Mouse (Mus musculus): Measurements from ENCODE around the gene Mfng. TPM values are rescaled to one million over a fixed set of nuclear protein-coding genes. Genes with fewer than 3 reads are reported as not detected.

Gene Mfng
- polyA plus RNA-seq, 1 experiment from 2014 or later: 10.3 TPM

GRCm38 (mm10) chr15:78801971-78802741 lies 28.9 kb upstream of the Mfng start:
- Histone ChIP-seq H3K36me3 (no peaks in the 10 kb centered on the region), H3K9me3 (no peaks in the 10 kb centered on the region), H3K4me1 (peaks cover 49% of the 10 kb centered on the region), H3K4me3 (peak overlapping the region; percentile 71), H3K27me3 (ENCODE audit: insufficient read depth, poor library complexity, severe bottlenecking) (peaks cover 75% of the 10 kb centered on the region), H3K27ac (peak overlapping the region; percentile 85)
- no peak for DNase-seq (ENCODE audit: low spot score)
- 7% methylated on average over 67 of the region's 67 CpGs for WGBS

- peaks cover 50% of the 10 kb centered on the region for H3K4me1 ChIP-seq
- H3K27me3 ChIP-seq (ENCODE audit: insufficient read depth, poor library complexity, severe bottlenecking): peaks cover 78% of the 10 kb centered on the region
- 76% methylated on average over 9 of the region's 9 CpGs for WGBS
- no peaks in the 10 kb centered on the region for H3K36me3 ChIP-seq
- no peak for DNase-seq (ENCODE audit: low spot score)
- H3K9me3 ChIP-seq: no peaks in the 10 kb centered on the region
- no peak overlapping the region for H3K27ac ChIP-seq
- peak overlapping the region; percentile 71 for H3K4me3 ChIP-seq
These were observed 28.3 kb upstream of the Mfng start for GRCm38 (mm10) chr15:78801571-78801970.

GRCm38 (mm10) chr15:78799029-78799428 lies 25.8 kb upstream of the Mfng start:
- Histone ChIP-seq H3K4me3 (no peak overlapping the region), H3K27me3 (ENCODE audit: insufficient read depth, poor library complexity, severe bottlenecking) (peaks cover 70% of the 10 kb centered on the region), H3K4me1 (peaks cover 48% of the 10 kb centered on the region), H3K9me3 (no peaks in the 10 kb centered on the region), H3K27ac (no peak overlapping the region), H3K36me3 (0 out of 2 replicates have a peak, but pooled peaks cover under 1% of the 10 kb centered on the region)
- DNase-seq (ENCODE audit: low spot score): no peak
- WGBS: 58% methylated on average over 21 of the region's 21 CpGs

GRCm38 (mm10) chr15:78797060-78797329 lies 23.7 kb upstream of the Mfng start:
- DNase-seq (ENCODE audit: low spot score): no peak
- H3K9me3 ChIP-seq: no peaks in the 10 kb centered on the region
- peaks cover 28% of the 10 kb centered on the region for H3K4me1 ChIP-seq
- H3K27ac ChIP-seq: no peak overlapping the region
- WGBS: 90% methylated on average over 8 of the region's 8 CpGs
- peaks cover 5% of the 10 kb centered on the region; the same call in 1 of the 2 replicates for H3K36me3 ChIP-seq
- peaks cover 58% of the 10 kb centered on the region for H3K27me3 ChIP-seq (ENCODE audit: insufficient read depth, poor library complexity, severe bottlenecking)
- no peak overlapping the region for H3K4me3 ChIP-seq

GRCm38 (mm10) chr15:78796196-78797059 lies 23.2 kb upstream of the Mfng start:
- Histone ChIP-seq H3K27me3 (ENCODE audit: insufficient read depth, poor library complexity, severe bottlenecking) (peaks cover 55% of the 10 kb centered on the region), H3K9me3 (no peaks in the 10 kb centered on the region), H3K4me1 (peaks cover 22% of the 10 kb centered on the region), H3K36me3 (peaks cover 5% of the 10 kb centered on the region; the same call in 1 of the 2 replicates), H3K4me3 (no peak overlapping the region), H3K27ac (peak overlapping the region; percentile 56)
- DNase-seq (ENCODE audit: low spot score): no peak
- 49% methylated on average over 25 of the region's 25 CpGs for WGBS

GRCm38 (mm10) chr15:78790990-78791389 lies 17.7 kb upstream of the Mfng start:
- no peak overlapping the region for H3K4me3 ChIP-seq
- H3K9me3 ChIP-seq: no peaks in the 10 kb centered on the region
- peaks cover 24% of the 10 kb centered on the region for H3K27me3 ChIP-seq (ENCODE audit: insufficient read depth, poor library complexity, severe bottlenecking)
- no peak for DNase-seq (ENCODE audit: low spot score)
- H3K27ac ChIP-seq: peak overlapping the region; percentile 67
- peaks cover 9% of the 10 kb centered on the region; the same call in 1 of the 2 replicates for H3K36me3 ChIP-seq
- WGBS: 77% methylated on average over 12 of the region's 12 CpGs
- peaks cover 47% of the 10 kb centered on the region for H3K4me1 ChIP-seq

- 68% methylated on average over 4 of the region's 4 CpGs for WGBS
- Histone ChIP-seq H3K4me1 (peaks cover 47% of the 10 kb centered on the region), H3K27ac (peak overlapping the region; percentile 67), H3K27me3 (ENCODE audit: insufficient read depth, poor library complexity, severe bottlenecking) (peaks cover 25% of the 10 kb centered on the region), H3K9me3 (no peaks in the 10 kb centered on the region), H3K36me3 (peaks cover 9% of the 10 kb centered on the region; the same call in 1 of the 2 replicates), H3K4me3 (no peak overlapping the region)
- DNase-seq (ENCODE audit: low spot score): no peak
These were observed 17.2 kb upstream of the Mfng start for GRCm38 (mm10) chr15:78790451-78790850.

- Histone ChIP-seq H3K27ac (no peak overlapping the region), H3K9me3 (no peaks in the 10 kb centered on the region), H3K4me3 (no peak overlapping the region), H3K27me3 (ENCODE audit: insufficient read depth, poor library complexity, severe bottlenecking) (peaks cover 19% of the 10 kb centered on the region), H3K36me3 (peaks cover 9% of the 10 kb centered on the region; the same call in 1 of the 2 replicates), H3K4me1 (peaks cover 47% of the 10 kb centered on the region)
- WGBS: 84% methylated on average over 13 of the region's 13 CpGs
- no peak for DNase-seq (ENCODE audit: low spot score)
These were observed 16.5 kb upstream of the Mfng start for GRCm38 (mm10) chr15:78789721-78790323.

- Histone ChIP-seq H3K4me1 (peaks cover 51% of the 10 kb centered on the region), H3K36me3 (peaks cover 4% of the 10 kb centered on the region; the same call in 1 of the 2 replicates), H3K27me3 (ENCODE audit: insufficient read depth, poor library complexity, severe bottlenecking) (peaks cover 10% of the 10 kb centered on the region; the same call in 1 of the 2 replicates), H3K9me3 (no peaks in the 10 kb centered on the region), H3K4me3 (no peak overlapping the region), H3K27ac (peak overlapping the region; percentile 72)
- DNase-seq (ENCODE audit: low spot score): no peak
- 57% methylated on average over 3 of the region's 3 CpGs for WGBS
These were observed 14.8 kb upstream of the Mfng start for GRCm38 (mm10) chr15:78788042-78788441.

GRCm38 (mm10) chr15:78787287-78787856 lies 14.1 kb upstream of the Mfng start:
- H3K4me1 ChIP-seq: peaks cover 51% of the 10 kb centered on the region
- H3K36me3 ChIP-seq: peaks cover 4% of the 10 kb centered on the region; the same call in 1 of the 2 replicates
- DNase-seq (ENCODE audit: low spot score): no peak
- peaks cover 10% of the 10 kb centered on the region; the same call in 1 of the 2 replicates for H3K27me3 ChIP-seq (ENCODE audit: insufficient read depth, poor library complexity, severe bottlenecking)
- 65% methylated on average over 9 of the region's 9 CpGs for WGBS
- no peak overlapping the region for H3K4me3 ChIP-seq
- no peaks in the 10 kb centered on the region for H3K9me3 ChIP-seq
- peak overlapping the region; percentile 72 for H3K27ac ChIP-seq

GRCm38 (mm10) chr15:78786411-78786818 lies 13.1 kb upstream of the Mfng start:
- DNase-seq (ENCODE audit: low spot score): no peak
- H3K9me3 ChIP-seq: no peaks in the 10 kb centered on the region
- peak overlapping the region; percentile 72; the same call in 1 of the 2 replicates for H3K27ac ChIP-seq
- WGBS: 73% methylated on average over 9 of the region's 9 CpGs
- H3K4me1 ChIP-seq: peaks cover 56% of the 10 kb centered on the region
- 0 out of 2 replicates have a peak, but pooled peaks cover 3% of the 10 kb centered on the region for H3K27me3 ChIP-seq (ENCODE audit: insufficient read depth, poor library complexity, severe bottlenecking)
- H3K36me3 ChIP-seq: peaks cover 4% of the 10 kb centered on the region; the same call in 1 of the 2 replicates
- no peak overlapping the region for H3K4me3 ChIP-seq

GRCm38 (mm10) chr15:78785961-78786360 lies 12.7 kb upstream of the Mfng start:
- H3K36me3 ChIP-seq: peaks cover 4% of the 10 kb centered on the region; the same call in 1 of the 2 replicates
- H3K9me3 ChIP-seq: no peaks in the 10 kb centered on the region
- DNase-seq (ENCODE audit: low spot score): no peak
- peaks cover 7% of the 10 kb centered on the region; the same call in 1 of the 2 replicates for H3K27me3 ChIP-seq (ENCODE audit: insufficient read depth, poor library complexity, severe bottlenecking)
- H3K4me1 ChIP-seq: peaks cover 57% of the 10 kb centered on the region
- H3K27ac ChIP-seq: peak overlapping the region; percentile 72
- H3K4me3 ChIP-seq: no peak overlapping the region
- WGBS: 15% methylated on average over 7 of the region's 7 CpGs
